Comparison of ENCODE assay signal across 19 mouse cellular contexts in genomic region chr17:29912733-29913132, GRCm38 (mm10). TPM values are rescaled to one million over a fixed set of nuclear protein-coding genes. Genes with fewer than 3 reads are reported as not detected.
A peak's percentile ranks its signal among the peaks of the same experiment; 100 is the strongest.
DNase-seq lines count a peak whose midpoint lies in the region; ATAC-seq and TF ChIP-seq lines count a peak whose summit lies in the region.
"Had no signal": no experiment of that assay in that cellular context is flagged by ENCODE, and none has a peak within 500 bp of the region (broad histone marks: within the 10 kb centered on the region; RNA-seq: fewer than 3 reads in every experiment).

No protein-coding gene starts in this region.

- no peak overlapping the region for H3K4me2 ChIP-seq in intestine, embryonic 15.5 days (replicated peaks)
- no peak overlapping the region for H3K4me2 ChIP-seq in intestine, postnatal 0 days (replicated peaks; ENCODE audit: low read depth)
- no peak overlapping the region for H3K4me2 ChIP-seq in liver, embryonic 15.5 days
- no peak overlapping the region for H3K4me2 ChIP-seq in neural tube, embryonic 14.5 days (ENCODE audit: low read depth, low read length)
- H3K4me2 ChIP-seq in midbrain, embryonic 16.5 days (ENCODE audit: low read length) = no peak overlapping the region
- H3K4me2 ChIP-seq: embryonic facial prominence, embryonic 12.5 days; hindbrain, embryonic 15.5 days; limb, embryonic 12.5 days; midbrain, embryonic 11.5 days had no signal

- no peaks in the 10 kb centered on the region for H3K36me3 ChIP-seq in intestine, embryonic 15.5 days
- no peaks in the 10 kb centered on the region for H3K36me3 ChIP-seq in intestine, postnatal 0 days (ENCODE audit: control insufficient read depth, insufficient read depth)
- H3K36me3 ChIP-seq in liver, embryonic 15.5 days (replicated peaks) = no peaks in the 10 kb centered on the region
- no peaks in the 10 kb centered on the region for H3K36me3 ChIP-seq in neural tube, embryonic 14.5 days (ENCODE audit: control insufficient read depth, insufficient read depth, low read length)
- no peaks in the 10 kb centered on the region; the same call in 1 of the 2 replicates for H3K36me3 ChIP-seq in midbrain, embryonic 16.5 days (ENCODE audit: control insufficient read depth, insufficient read depth, low read length)
- H3K36me3 ChIP-seq: embryonic facial prominence, embryonic 12.5 days; hindbrain, embryonic 15.5 days; limb, embryonic 12.5 days had no signal

- no peak overlapping the region for H3K9ac ChIP-seq in intestine, embryonic 15.5 days
- H3K9ac ChIP-seq in intestine, postnatal 0 days (ENCODE audit: low read depth, low read length) = no peak overlapping the region
- H3K9ac ChIP-seq in liver, embryonic 15.5 days = no peak overlapping the region
- H3K9ac ChIP-seq in neural tube, embryonic 14.5 days (replicated peaks; ENCODE audit: low read depth, low read length) = 0 out of 2 replicates have a peak overlapping the region, but pooled peaks have one; percentile 21
- H3K9ac ChIP-seq in midbrain, embryonic 16.5 days (ENCODE audit: low read depth, low read length) = no peak overlapping the region
- H3K9ac ChIP-seq: embryonic facial prominence, embryonic 12.5 days; forebrain, postnatal 0 days; hindbrain, embryonic 15.5 days; limb, embryonic 12.5 days; liver, embryonic 14.5 days had no signal

- no peak overlapping the region for H3K27ac ChIP-seq in intestine, embryonic 15.5 days
- H3K27ac ChIP-seq in intestine, postnatal 0 days (ENCODE audit: low read depth, low read length) = no peak overlapping the region
- no peak overlapping the region for H3K27ac ChIP-seq in liver, embryonic 15.5 days (replicated peaks)
- no peak overlapping the region for H3K27ac ChIP-seq in neural tube, embryonic 14.5 days (ENCODE audit: low read depth, low read length)
- H3K27ac ChIP-seq in midbrain, embryonic 16.5 days (ENCODE audit: low read length) = no peak overlapping the region
- H3K27ac ChIP-seq: embryonic facial prominence, embryonic 12.5 days; hindbrain, embryonic 15.5 days; limb, embryonic 12.5 days; liver, embryonic 14.5 days; stomach, postnatal 0 days had no signal

- H3K27me3 ChIP-seq in intestine, embryonic 15.5 days (replicated peaks) = no peaks in the 10 kb centered on the region
- H3K27me3 ChIP-seq in intestine, postnatal 0 days (replicated peaks; ENCODE audit: control insufficient read depth, insufficient read depth, low read length) = no peaks in the 10 kb centered on the region
- no peaks in the 10 kb centered on the region for H3K27me3 ChIP-seq in liver, embryonic 15.5 days
- no peaks in the 10 kb centered on the region for H3K27me3 ChIP-seq in neural tube, embryonic 14.5 days (ENCODE audit: control insufficient read depth, insufficient read depth, low read length)
- H3K27me3 ChIP-seq in midbrain, embryonic 16.5 days (ENCODE audit: control insufficient read depth, insufficient read depth, low read depth, low read length) = no peaks in the 10 kb centered on the region
- H3K27me3 ChIP-seq: embryonic facial prominence, embryonic 12.5 days; hindbrain, embryonic 15.5 days had no signal

- no peak for DNase-seq in liver
- DNase-seq in neural tube, embryonic 10.5 days (ENCODE audit: extremely low spot score, low spot score) = no peak
- DNase-seq: cerebellum, adult 2 months; cerebellum, postnatal 25 days; forebrain, postnatal 0 days; gastrocnemius, postnatal 25 days; thymus, adult 2 months; thymus, postnatal 4 days had no signal

- no peak overlapping the region for H3K4me3 ChIP-seq in intestine, embryonic 15.5 days (replicated peaks)
- no peak overlapping the region for H3K4me3 ChIP-seq in intestine, postnatal 0 days (ENCODE audit: low read depth, low read length)
- H3K4me3 ChIP-seq in liver, embryonic 15.5 days (replicated peaks) = no peak overlapping the region
- H3K4me3 ChIP-seq in neural tube, embryonic 14.5 days (ENCODE audit: low read depth, low read length) = no peak overlapping the region
- H3K4me3 ChIP-seq in midbrain, embryonic 16.5 days (ENCODE audit: low read depth, low read length) = no peak overlapping the region
- H3K4me3 ChIP-seq: embryonic facial prominence, embryonic 12.5 days; hindbrain, embryonic 15.5 days; limb, embryonic 12.5 days had no signal

- no peaks in the 10 kb centered on the region for H3K9me3 ChIP-seq in intestine, embryonic 15.5 days
- H3K9me3 ChIP-seq in intestine, postnatal 0 days (ENCODE audit: control insufficient read depth) = no peaks in the 10 kb centered on the region
- no peaks in the 10 kb centered on the region for H3K9me3 ChIP-seq in liver, embryonic 15.5 days (replicated peaks)
- no peaks in the 10 kb centered on the region for H3K9me3 ChIP-seq in neural tube, embryonic 14.5 days (ENCODE audit: control insufficient read depth, low read length)
- no peaks in the 10 kb centered on the region for H3K9me3 ChIP-seq in midbrain, embryonic 16.5 days (replicated peaks; ENCODE audit: control insufficient read depth, low read length, poor library complexity, severe bottlenecking)
- H3K9me3 ChIP-seq: embryonic facial prominence, embryonic 12.5 days; hindbrain, embryonic 15.5 days had no signal

- H3K4me1 ChIP-seq in intestine, embryonic 15.5 days (replicated peaks) = peaks cover 16% of the 10 kb centered on the region; the same call in 1 of the 2 replicates
- no peaks in the 10 kb centered on the region; the same call in 1 of the 2 replicates for H3K4me1 ChIP-seq in intestine, postnatal 0 days (replicated peaks; ENCODE audit: control insufficient read depth, insufficient read depth, low read length)
- no peaks in the 10 kb centered on the region for H3K4me1 ChIP-seq in liver, embryonic 15.5 days (replicated peaks)
- H3K4me1 ChIP-seq in neural tube, embryonic 14.5 days (ENCODE audit: control insufficient read depth, insufficient read depth, low read length) = no peaks in the 10 kb centered on the region
- H3K4me1 ChIP-seq in midbrain, embryonic 16.5 days (ENCODE audit: control insufficient read depth, insufficient read depth, low read length) = no peaks in the 10 kb centered on the region; the same call in 1 of the 2 replicates

- peak; percentile 23; the same call in 1 of the 2 replicates for ATAC-seq in intestine, embryonic 15.5 days
- ATAC-seq in intestine, postnatal 0 days = no peak
- ATAC-seq in liver, embryonic 15.5 days (ENCODE audit: insufficient read depth) = peak; percentile 28; the same call in 1 of the 2 replicates
- no peak for ATAC-seq in neural tube, embryonic 14.5 days (ENCODE audit: low read depth)
- ATAC-seq in midbrain, embryonic 16.5 days = no peak
- ATAC-seq: forebrain, postnatal 0 days had no signal

- WGBS in intestine, embryonic 15.5 days = 28% methylated on average over 5 of the region's 5 CpGs
- 46% methylated on average over 5 of the region's 5 CpGs for WGBS in intestine, postnatal 0 days
- 44% methylated on average over 5 of the region's 5 CpGs for WGBS in liver, embryonic 15.5 days (ENCODE audit: insufficient replicate concordance)
- WGBS in neural tube, embryonic 14.5 days = 71% methylated on average over 5 of the region's 5 CpGs
- WGBS in midbrain, embryonic 16.5 days = 75% methylated on average over 5 of the region's 5 CpGs

- no peak for TF ChIP-seq CTCF in intestine, postnatal 0 days (IDR thresholded peaks at IDR 0.05; ENCODE audit: low read depth)

RNA-seq across cellular contexts. Expression of gene Mdga1, which starts 57.2 kb away (rescaled TPM):
- 1.5 and 2.1 TPM in 2 replicates for polyA plus RNA-seq in intestine, embryonic 15.5 days (2015; fragmentation: Nextera tagmentation; extraction: Ambion mirVana)
- polyA plus RNA-seq in intestine, postnatal 0 days (2015; fragmentation: Nextera tagmentation; extraction: Ambion mirVana) = 0.63 and 0.73 TPM in 2 replicates
- 1.1 and 2.4 TPM in 2 replicates for polyA plus RNA-seq in liver, embryonic 15.5 days (2015; fragmentation: Nextera tagmentation; extraction: Ambion mirVana)
- 10.6 and 10.7 TPM in 2 replicates for polyA plus RNA-seq in neural tube, embryonic 14.5 days (2014; fragmentation: Nextera tagmentation; extraction: Ambion mirVana)
- polyA plus RNA-seq in midbrain, embryonic 16.5 days (2015; fragmentation: Nextera tagmentation; extraction: Ambion mirVana) = 14.3 and 14.7 TPM in 2 replicates

Comparison
In these comparisons a context has a peak if more than half of its experiments do, and no peak if none do; other contexts are left out.
1. ATAC-seq: peak in intestine, embryonic 15.5 days (single experiment) and liver, embryonic 15.5 days (single experiment); none in intestine, postnatal 0 days (single experiment), neural tube, embryonic 14.5 days (single experiment) and midbrain, embryonic 16.5 days (single experiment).